Mouse (Mus musculus) brain, embryonic 14.5 days (tissue): ENCODE results near the gene Cd200r2.

ENCODE experiments used
- CTCF ChIP-seq: fragments of 200-500 bp; IDR thresholded peaks from 2 replicates; pipeline ENCODE4 v1.5.1; 2012; ENCODE audit warnings: inconsistent platforms, mild to moderate bottlenecking, moderate library complexity, borderline replicate concordance; ENCODE audit not compliant: insufficient read depth, insufficient read length; ENCODE audit errors: extremely low read depth
- POLR2A ChIP-seq: fragments of 200-500 bp; IDR thresholded peaks from 2 replicates; pipeline ENCODE4 v1.6.1; 2012; ENCODE audit warnings: mild to moderate bottlenecking, inconsistent platforms, borderline replicate concordance; ENCODE audit not compliant: poor library complexity, insufficient read depth, insufficient read length, severe bottlenecking; ENCODE audit errors: extremely low read depth

GRCm38 (mm10) chr16:44890814-44891213 is 23.9 kb downstream of the Cd200r2 start:
- TF ChIP-seq CTCF: no peak
- TF ChIP-seq POLR2A: no peak
